Mouse (Mus musculus) B cell, adult 2 months (primary cell): ENCODE measurements around the gene Frs3.
"Not testable (repeated sequence)": the region's sequence is repeated elsewhere in the genome, so short reads cannot be mapped to it uniquely, and the experiment has no call there.

Source experiments
- DNase-seq, 2 experiments: peaks; one replicate each; pipeline ENCODE4 v3.0.0; 2022

Gene Frs3

GRCm38 (mm10) chr17:47688608-47689575 lies at the start of gene Frs3:
TSS of gene Frs3 (plus strand) at chr17:47689030.
- DNase-seq, result peak; percentile 60 to 62

- no peak for DNase-seq
Measured at GRCm38 (mm10) chr17:47642992-47643391, 45.8 kb upstream of the Frs3 start.

GRCm38 (mm10) chr17:47646683-47647082 lies 42.1 kb upstream of the Frs3 start:
- peak; percentile 77 to 80 for DNase-seq

GRCm38 (mm10) chr17:47648966-47649365 lies 39.9 kb upstream of the Frs3 start:
- DNase-seq, result no peak

- DNase-seq, result no peak
Measured at GRCm38 (mm10) chr17:47651953-47652352, 36.9 kb upstream of the Frs3 start.

- DNase-seq, result not testable (repeated sequence)
Measured at GRCm38 (mm10) chr17:47654346-47654745, 34.5 kb upstream of the Frs3 start.

- no peak for DNase-seq
Measured at GRCm38 (mm10) chr17:47655697-47656096, 33.1 kb upstream of the Frs3 start.

GRCm38 (mm10) chr17:47657901-47658300 lies 30.9 kb upstream of the Frs3 start:
- DNase-seq, result no peak

- DNase-seq, result no peak
Measured at GRCm38 (mm10) chr17:47658741-47659243, 30.0 kb upstream of the Frs3 start.

GRCm38 (mm10) chr17:47663009-47663713 lies 25.7 kb upstream of the Frs3 start:
- no peak for DNase-seq

GRCm38 (mm10) chr17:47664474-47664873 lies 24.4 kb upstream of the Frs3 start:
- DNase-seq, result no peak

- no peak for DNase-seq
Measured at GRCm38 (mm10) chr17:47669166-47669565, 19.7 kb upstream of the Frs3 start.

GRCm38 (mm10) chr17:47671988-47672310 lies 16.9 kb upstream of the Frs3 start:
- DNase-seq, result no peak

- no peak for DNase-seq
Measured at GRCm38 (mm10) chr17:47672311-47673111, 16.3 kb upstream of the Frs3 start.

GRCm38 (mm10) chr17:47676581-47676980 lies 12.2 kb upstream of the Frs3 start:
- peak; percentile 62 to 65 for DNase-seq

GRCm38 (mm10) chr17:47678238-47678637 lies 10.6 kb upstream of the Frs3 start:
- DNase-seq, result no peak

- DNase-seq, result no peak
Measured at GRCm38 (mm10) chr17:47678702-47679101, 10.1 kb upstream of the Frs3 start.

- DNase-seq, result no peak
Measured at GRCm38 (mm10) chr17:47682836-47683235, 6.0 kb upstream of the Frs3 start.

- DNase-seq, result peak; percentile 95
Measured at GRCm38 (mm10) chr17:47687409-47688343, 1.2 kb upstream of the Frs3 start.

- no peak for DNase-seq
Measured at GRCm38 (mm10) chr17:47688344-47688607, 554 bp upstream of the Frs3 start, which contains the start of gene Tomm6. TSS of gene Tomm6 (minus strand) at chr17:47688386.

- no peak for DNase-seq
Measured at GRCm38 (mm10) chr17:47689894-47690293, 1.1 kb downstream of the Frs3 start.

- no peak for DNase-seq
Measured at GRCm38 (mm10) chr17:47691650-47692049, 2.8 kb downstream of the Frs3 start.
